Mouse (Mus musculus) brain, embryonic 14.5 days (tissue): ENCODE data around the gene Eps15l1. TPM values are rescaled to one million over a fixed set of nuclear protein-coding genes. Genes with fewer than 3 reads are reported as not detected.
A peak's percentile ranks its signal among the peaks of the same experiment; 100 is the strongest.

Source experiments
- DNase-seq: peaks from one replicate; pipeline ENCODE4 v3.0.0-alpha.2; 2011; ENCODE audit warnings: low read depth
- CTCF ChIP-seq: fragments of 200-500 bp; IDR thresholded peaks from 2 replicates; pipeline ENCODE4 v1.5.1; 2012; ENCODE audit warnings: inconsistent platforms, mild to moderate bottlenecking, moderate library complexity, borderline replicate concordance; ENCODE audit not compliant: insufficient read depth, insufficient read length; ENCODE audit errors: extremely low read depth
- POLR2A ChIP-seq: fragments of 200-500 bp; IDR thresholded peaks from 2 replicates; pipeline ENCODE4 v1.6.1; 2012; ENCODE audit warnings: mild to moderate bottlenecking, inconsistent platforms, borderline replicate concordance; ENCODE audit not compliant: poor library complexity, insufficient read depth, insufficient read length, severe bottlenecking; ENCODE audit errors: extremely low read depth
- polyA plus RNA-seq: library from polyadenylated mRNA; depleted of rRNA; stranded (reverse); fragments of >200 nt; gene quantifications from 2 replicates; pipeline ENCODE4 v1.2.3, GENCODE M21; 2012

The Eps15l1 gene
- polyA plus RNA-seq, 1 experiment = 102 TPM

- no peak for DNase-seq
- TF ChIP-seq POLR2A (no peak), CTCF (no peak)
Observed at GRCm38 (mm10) chr8:72354272-72354671, 67.0 kb downstream of the Eps15l1 start.

DNA sequence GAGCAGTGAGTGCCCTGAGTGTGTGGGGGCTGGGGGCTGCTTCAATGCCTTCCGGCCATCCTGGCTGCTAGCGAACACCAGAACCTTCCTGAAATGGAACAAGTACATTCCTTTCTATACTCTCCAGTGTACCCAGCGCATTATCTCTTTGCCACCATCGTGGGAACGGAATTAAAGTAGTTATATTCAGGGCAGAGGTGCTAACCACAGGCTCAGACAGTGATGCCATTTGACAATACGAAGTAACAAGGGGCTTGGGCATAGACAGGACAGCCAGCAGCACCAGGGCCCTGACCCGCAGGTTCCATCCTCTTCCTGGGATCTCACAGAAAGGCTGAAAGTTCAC is 67.6 kb downstream of the Eps15l1 start:
- TF ChIP-seq POLR2A = no peak
- TF ChIP-seq CTCF = no peak

GRCm38 (mm10) chr8:72352951-72353699 is 68.1 kb downstream of the Eps15l1 start:
- TF ChIP-seq POLR2A (no peak), CTCF (no peak)
- DNase-seq = peak; percentile 11

More for the DNA sequence above, 67.6 kb downstream of the Eps15l1 start:
- DNase-seq = no peak

GRCm38 (mm10) chr8:72351405-72352005 is 69.8 kb downstream of the Eps15l1 start:
- DNase-seq = no peak
- TF ChIP-seq POLR2A = no peak
- TF ChIP-seq CTCF = no peak

GRCm38 (mm10) chr8:72350727-72351126 is 70.5 kb downstream of the Eps15l1 start:
- no peak for TF ChIP-seq POLR2A
- TF ChIP-seq CTCF = no peak
- no peak for DNase-seq

DNA sequence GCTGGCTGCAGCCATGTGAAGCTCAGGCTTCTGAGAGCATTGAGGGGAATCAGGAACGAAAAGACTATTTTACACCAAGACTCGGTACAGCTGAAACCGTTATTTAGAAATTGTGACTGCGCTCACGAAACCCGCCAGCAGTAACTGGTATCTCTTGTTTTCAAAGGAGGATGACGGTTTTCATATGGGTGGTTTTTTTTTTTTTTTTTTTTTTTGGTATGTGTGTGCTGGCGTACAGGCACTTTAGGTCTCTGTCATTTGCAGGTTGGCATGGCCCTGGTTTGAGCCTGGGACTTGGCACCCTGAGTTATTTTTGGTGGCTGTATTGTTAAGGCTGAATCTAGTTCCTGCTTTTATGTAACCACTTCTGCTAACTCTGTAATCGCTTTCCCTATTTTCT is 71.4 kb downstream of the Eps15l1 start:
- DNase-seq = no peak
- TF ChIP-seq POLR2A = no peak
- TF ChIP-seq CTCF = no peak

DNA sequence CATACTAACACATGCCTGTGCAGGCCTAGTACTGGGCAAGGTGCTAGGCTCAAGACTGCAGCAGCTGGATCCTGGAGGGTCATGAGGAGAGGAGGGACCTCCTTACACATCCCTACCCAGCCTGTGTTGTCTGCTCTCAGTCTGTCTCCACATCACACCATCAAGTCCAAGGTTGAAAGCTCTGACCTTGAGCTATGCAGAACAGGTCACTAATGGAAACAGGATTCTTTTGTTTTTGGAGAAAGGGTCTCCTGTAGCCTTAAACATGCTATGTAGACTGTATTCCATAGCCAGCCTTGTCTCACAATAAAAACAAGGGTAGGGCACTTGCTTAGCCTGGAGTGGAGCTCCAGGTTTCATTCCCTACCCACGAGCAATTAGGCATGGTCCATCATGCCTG is 72.3 kb downstream of the Eps15l1 start:
- DNase-seq = no peak
- TF ChIP-seq POLR2A = no peak
- no peak for TF ChIP-seq CTCF

DNA sequence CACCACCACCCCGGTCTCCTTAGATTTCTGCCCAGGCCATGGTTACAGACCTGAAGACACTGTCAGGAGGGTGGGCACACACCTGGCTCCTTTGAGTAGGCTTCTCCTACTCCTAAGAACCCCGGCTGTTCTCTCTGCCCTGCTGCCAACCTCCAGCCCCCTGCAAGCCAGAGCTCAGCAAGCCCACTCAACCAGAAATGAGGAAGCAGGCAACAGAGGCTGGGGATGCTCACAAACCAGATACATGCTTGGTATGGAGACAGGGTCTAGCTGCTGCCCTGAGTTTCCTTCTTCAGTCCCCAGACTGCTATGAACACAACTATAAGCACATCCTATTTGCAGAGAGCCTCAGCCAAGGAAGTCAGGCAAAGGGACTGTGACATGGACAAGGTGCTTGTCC is 73.1 kb downstream of the Eps15l1 start:
- TF ChIP-seq POLR2A (no peak), CTCF (no peak)
- DNase-seq = no peak

- TF ChIP-seq CTCF = no peak
- TF ChIP-seq POLR2A = no peak
- DNase-seq = no peak
Observed at GRCm38 (mm10) chr8:72347553-72347952, 73.7 kb downstream of the Eps15l1 start.

DNA sequence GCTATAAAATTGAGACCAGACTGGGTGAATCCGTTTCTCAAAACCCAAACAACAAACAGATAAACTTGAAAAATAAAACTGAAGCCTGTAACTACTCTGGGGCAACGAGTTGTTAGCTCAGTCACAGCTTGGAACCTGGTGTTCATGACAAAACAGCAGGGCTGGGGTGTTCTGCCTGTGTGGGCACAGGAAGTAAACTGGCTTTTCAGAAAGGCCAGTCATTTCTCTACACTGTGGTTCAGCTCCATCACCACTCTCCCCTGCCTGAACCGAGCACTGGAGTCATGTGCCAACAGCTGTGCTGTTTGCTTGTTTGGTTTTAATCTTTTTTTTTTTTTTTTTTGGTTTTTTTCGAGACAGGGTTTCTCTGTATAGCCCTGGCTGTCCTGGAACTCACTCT is 77.5 kb downstream of the Eps15l1 start:
- TF ChIP-seq POLR2A = no peak
- no peak for DNase-seq

DNA sequence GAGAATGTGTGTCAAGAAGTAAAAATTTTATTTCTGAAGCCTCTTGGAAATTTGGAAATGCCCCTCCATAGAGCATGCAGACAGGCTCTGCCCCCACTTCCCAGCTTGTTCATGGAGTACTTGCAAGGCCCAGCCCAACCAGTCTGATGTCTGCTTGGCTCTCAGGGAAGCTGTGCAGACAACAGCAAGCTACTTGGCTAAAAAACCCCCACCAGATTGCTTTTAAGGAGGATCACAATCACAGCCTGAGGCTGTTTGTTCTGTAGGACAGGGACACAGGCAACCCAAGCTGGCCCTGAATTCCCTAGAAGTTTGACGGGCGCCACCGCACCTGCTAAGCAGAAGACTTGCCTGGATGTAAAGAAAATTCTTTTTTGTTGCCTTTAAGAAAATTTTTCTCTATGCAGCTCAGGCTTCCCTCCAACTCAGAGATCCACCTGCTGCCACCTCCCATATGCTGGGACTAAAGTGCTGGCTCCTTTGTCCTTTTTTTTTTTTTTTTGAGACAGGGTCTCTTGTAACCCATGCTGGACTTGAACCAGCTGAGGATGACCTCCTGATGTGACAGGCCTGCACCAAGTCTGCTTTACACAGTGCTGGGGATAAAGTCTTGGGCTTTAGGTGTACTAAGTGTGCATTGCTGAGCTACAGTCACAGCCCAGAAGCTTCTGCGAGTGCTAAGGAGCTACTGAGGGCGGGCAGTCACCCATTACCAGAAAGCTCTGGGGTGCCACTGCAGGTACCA is 78.5 kb downstream of the Eps15l1 start:
- TF ChIP-seq CTCF = no peak
- TF ChIP-seq POLR2A = no peak
- DNase-seq = peak; percentile 20

GRCm38 (mm10) chr8:72337034-72337433 is 84.2 kb downstream of the Eps15l1 start:
- no peak for DNase-seq
- TF ChIP-seq CTCF (no peak), POLR2A (no peak)

- no peak for DNase-seq
- TF ChIP-seq CTCF (no peak), POLR2A (no peak)
Observed at GRCm38 (mm10) chr8:72336273-72336672, 85.0 kb downstream of the Eps15l1 start.

- no peak for DNase-seq
- TF ChIP-seq CTCF (no peak), POLR2A (no peak)
Observed at GRCm38 (mm10) chr8:72334144-72334641, 87.1 kb downstream of the Eps15l1 start.

DNA sequence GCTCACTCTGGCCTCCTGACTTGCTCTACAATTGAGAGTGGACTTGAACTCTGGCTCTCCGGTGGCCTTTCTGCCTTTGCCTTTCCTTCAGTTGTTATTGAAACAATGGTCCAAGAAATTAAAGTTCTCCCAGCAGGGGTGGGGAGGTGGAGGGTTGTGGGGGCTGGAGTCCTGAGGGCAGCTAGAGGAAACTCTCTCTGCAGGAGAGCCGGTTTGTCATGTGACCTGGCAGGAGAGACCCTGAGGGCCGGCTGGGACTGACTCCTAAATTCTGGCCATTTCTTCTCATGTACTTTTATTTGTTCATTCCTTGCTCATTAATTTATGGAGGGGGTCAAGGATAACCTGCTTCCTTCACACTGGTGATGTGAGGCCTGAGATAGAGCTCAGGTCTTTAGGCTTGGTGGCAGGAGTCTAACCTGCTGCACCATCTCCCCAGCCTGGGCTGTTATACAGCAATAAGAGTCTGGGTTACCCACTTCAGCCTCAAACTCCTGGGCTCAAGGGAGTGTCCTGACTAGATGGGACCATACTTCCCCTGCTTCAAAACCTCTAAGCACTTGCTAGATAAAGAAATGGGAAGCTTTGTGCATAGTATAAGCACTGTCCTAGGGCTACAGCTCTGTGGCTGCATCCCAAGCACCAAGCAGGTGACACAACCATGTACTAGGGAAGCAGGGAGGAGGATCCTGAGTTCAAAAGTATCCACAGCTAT is 87.7 kb downstream of the Eps15l1 start:
- no peak for TF ChIP-seq POLR2A
- DNase-seq = no peak
